Mouse (Mus musculus): ENCODE measurements around the gene Tor1aip2.

- no peak for TF ChIP-seq CTCF (IDR thresholded peaks at IDR 0.05; ENCODE audit: low read depth)
- TF ChIP-seq EP300 (IDR thresholded peaks at IDR 0.05; ENCODE audit: low read depth): no peak
Measured at GRCm38 (mm10) chr1:156042481-156042880, 7.3 kb downstream of the Tor1aip2 start.

Measured in liver, postnatal 0 days (tissue).